ENCODE assay signal across 24 mouse cellular contexts in the genomic region with DNA sequence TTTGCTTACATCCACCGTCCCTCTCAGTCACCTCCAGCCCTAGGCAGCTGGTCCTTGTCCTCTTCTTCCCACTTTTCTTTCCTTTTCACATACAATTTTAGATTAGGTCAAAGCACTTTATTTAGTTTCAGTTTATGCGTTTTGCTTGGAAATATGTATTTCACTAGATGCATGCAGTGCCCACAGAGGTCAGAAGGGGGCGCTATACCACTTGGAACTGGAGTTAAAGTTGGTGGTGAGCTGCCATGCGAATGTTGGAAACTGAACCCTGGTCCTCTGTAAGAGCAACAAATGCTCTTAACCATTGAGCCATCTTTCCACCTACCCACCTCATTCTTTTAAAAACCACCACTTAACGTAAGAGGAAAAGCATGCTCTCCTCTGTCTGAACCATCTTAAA. TPM values are rescaled to one million over a fixed set of nuclear protein-coding genes. Genes with fewer than 3 reads are reported as not detected.
DNase-seq lines count a peak whose midpoint lies in the region; ATAC-seq and TF ChIP-seq lines count a peak whose summit lies in the region.
"Had no signal": no experiment of that assay in that cellular context is flagged by ENCODE, and none has a peak within 500 bp of the region (broad histone marks: within the 10 kb centered on the region; RNA-seq: fewer than 3 reads in every experiment).

No protein-coding gene starts in this region.

- ATAC-seq in kidney, postnatal 0 days (replicated peaks; ENCODE audit: low FRiP score, low read depth), result no peak
- no peak for ATAC-seq in kidney, embryonic 16.5 days (ENCODE audit: low FRiP score, low TSS enrichment)
- no peak for ATAC-seq in lung, postnatal 0 days
- no peak for ATAC-seq in midbrain, embryonic 14.5 days (ENCODE audit: low FRiP score, low TSS enrichment)
- ATAC-seq: forebrain, embryonic 13.5 days; intestine, embryonic 16.5 days; midbrain, embryonic 16.5 days had no signal

- no peak for DNase-seq in kidney, postnatal 0 days (ENCODE audit: low spot score)
- DNase-seq in lung, postnatal 0 days (ENCODE audit: low spot score), result no peak
- no peak for DNase-seq in lung, postnatal 4 days
- no peak for DNase-seq in ES-E14 (ENCODE audit: low read depth, low spot score)
- DNase-seq in adrenal gland, adult 8-10 months, result no peak
- no peak for DNase-seq in midbrain, embryonic 14.5 days
- DNase-seq: adrenal gland, postnatal 10 days; cerebellum, adult 9-11 months; gastrocnemius, postnatal 36 days; heart, postnatal 10 days; kidney, postnatal 14 days; lung, postnatal 14 days; right cerebral cortex, postnatal 14 days; thymus, postnatal 14 days had no signal

- TF ChIP-seq CTCF in kidney, postnatal 0 days (IDR thresholded peaks at IDR 0.05; ENCODE audit: low read depth), result peak; percentile 31
- TF ChIP-seq CTCF in lung, postnatal 0 days (IDR thresholded peaks at IDR 0.05), result peak; percentile 34

- no peak for TF ChIP-seq EP300 in lung, postnatal 0 days (IDR thresholded peaks at IDR 0.05)

- H3K4me1 ChIP-seq in kidney, postnatal 0 days (replicated peaks; ENCODE audit: insufficient read depth, low read length), result no peaks in the 10 kb centered on the region
- no peaks in the 10 kb centered on the region for H3K4me1 ChIP-seq in kidney, embryonic 16.5 days (ENCODE audit: insufficient read depth, low read length)
- H3K4me1 ChIP-seq in lung, postnatal 0 days (ENCODE audit: insufficient read depth, low read depth, low read length), result no peaks in the 10 kb centered on the region
- H3K4me1 ChIP-seq in ES-E14 (ENCODE audit: control insufficient read depth in 2 of 2, insufficient read depth in 2 of 2, low read length in 2 of 2, poor library complexity in 1 of 2), result no peaks in the 10 kb centered on the region
- no peaks in the 10 kb centered on the region for H3K4me1 ChIP-seq in midbrain, embryonic 14.5 days (ENCODE audit: control insufficient read depth, insufficient read depth, low read length)
- H3K4me1 ChIP-seq: heart, embryonic 10.5 days; liver, embryonic 15.5 days; neural tube, embryonic 15.5 days; stomach, embryonic 15.5 days had no signal

- no peak overlapping the region for H3K9ac ChIP-seq in kidney, postnatal 0 days (ENCODE audit: low read depth, low read length)
- no peak overlapping the region for H3K9ac ChIP-seq in kidney, embryonic 16.5 days (replicated peaks; ENCODE audit: low read length)
- no peak overlapping the region for H3K9ac ChIP-seq in lung, postnatal 0 days (replicated peaks; ENCODE audit: low read depth)
- no peak overlapping the region for H3K9ac ChIP-seq in ES-E14 (ENCODE audit: insufficient read depth, low read depth, low read length, poor library complexity, severe bottlenecking)
- H3K9ac ChIP-seq in midbrain, embryonic 14.5 days (replicated peaks; ENCODE audit: low read length), result no peak overlapping the region
- H3K9ac ChIP-seq: forebrain, embryonic 13.5 days; hindbrain, embryonic 14.5 days; liver, embryonic 15.5 days; neural tube, embryonic 15.5 days; stomach, embryonic 15.5 days had no signal

- H3K27ac ChIP-seq in kidney, postnatal 0 days, result no peak overlapping the region
- H3K27ac ChIP-seq in kidney, embryonic 16.5 days (ENCODE audit: low read length), result no peak overlapping the region
- H3K27ac ChIP-seq in lung, postnatal 0 days (ENCODE audit: low read length), result no peak overlapping the region
- no peak overlapping the region for H3K27ac ChIP-seq in ES-E14 (ENCODE audit: insufficient read depth, low read depth, low read length, poor library complexity, severe bottlenecking)
- H3K27ac ChIP-seq in midbrain, embryonic 14.5 days (replicated peaks; ENCODE audit: low read depth, low read length), result no peak overlapping the region
- H3K27ac ChIP-seq: forebrain, embryonic 13.5 days; heart, embryonic 10.5 days; hindbrain, embryonic 14.5 days; limb, embryonic 10.5 days; liver, embryonic 15.5 days; neural tube, embryonic 15.5 days; stomach, embryonic 15.5 days had no signal

- WGBS in kidney, postnatal 0 days, result 71% methylated on average over 5 of the region's 5 CpGs
- WGBS in kidney, embryonic 16.5 days, result 75% methylated on average over 5 of the region's 5 CpGs
- 65% methylated on average over 5 of the region's 5 CpGs for WGBS in lung, postnatal 0 days
- WGBS in midbrain, embryonic 14.5 days, result 75% methylated on average over 5 of the region's 5 CpGs

- in situ Hi-C loops in ES-E14 (cut with MboI; ENCODE audit: low sequenced_read_pairs in 2 of 2, unreplicated experiment in 2 of 2), result no loop called here

- H3K4me3 ChIP-seq in kidney, postnatal 0 days (replicated peaks; ENCODE audit: low read depth, low read length), result no peak overlapping the region
- no peak overlapping the region for H3K4me3 ChIP-seq in kidney, embryonic 16.5 days (ENCODE audit: low read length)
- no peak overlapping the region for H3K4me3 ChIP-seq in lung, postnatal 0 days (ENCODE audit: low read depth, low read length)
- no peak overlapping the region for H3K4me3 ChIP-seq in ES-E14 (ENCODE audit: insufficient read depth in 1 of 2, low read depth in 1 of 2, low read length in 2 of 2, poor library complexity in 1 of 2, severe bottlenecking in 1 of 2)
- H3K4me3 ChIP-seq in midbrain, embryonic 14.5 days (replicated peaks; ENCODE audit: low read depth, low read length), result no peak overlapping the region
- H3K4me3 ChIP-seq: forebrain, embryonic 13.5 days; heart, embryonic 10.5 days; limb, embryonic 10.5 days; liver, embryonic 15.5 days; neural tube, embryonic 15.5 days; stomach, embryonic 15.5 days had no signal

- no peaks in the 10 kb centered on the region for H3K9me3 ChIP-seq in kidney, postnatal 0 days (replicated peaks; ENCODE audit: low read length)
- H3K9me3 ChIP-seq in kidney, embryonic 16.5 days (ENCODE audit: low read length), result no peaks in the 10 kb centered on the region
- H3K9me3 ChIP-seq in lung, postnatal 0 days (ENCODE audit: low read length), result no peaks in the 10 kb centered on the region
- H3K9me3 ChIP-seq in ES-E14 (ENCODE audit: control insufficient read depth, insufficient read depth, low read depth, low read length), result no peaks in the 10 kb centered on the region
- H3K9me3 ChIP-seq in midbrain, embryonic 14.5 days (ENCODE audit: control insufficient read depth, low read length), result no peaks in the 10 kb centered on the region
- H3K9me3 ChIP-seq: forebrain, embryonic 13.5 days; heart, embryonic 10.5 days; limb, embryonic 10.5 days; liver, embryonic 15.5 days; neural tube, embryonic 15.5 days; stomach, embryonic 15.5 days had no signal

- H3K4me2 ChIP-seq in kidney, postnatal 0 days (ENCODE audit: low read length), result no peak overlapping the region
- H3K4me2 ChIP-seq in kidney, embryonic 16.5 days (replicated peaks; ENCODE audit: low read depth, low read length), result no peak overlapping the region
- no peak overlapping the region for H3K4me2 ChIP-seq in lung, postnatal 0 days (replicated peaks; ENCODE audit: low read depth, low read length)
- H3K4me2 ChIP-seq in midbrain, embryonic 14.5 days (ENCODE audit: low read length), result no peak overlapping the region
- H3K4me2 ChIP-seq: forebrain, embryonic 13.5 days; hindbrain, embryonic 14.5 days; liver, embryonic 15.5 days; neural tube, embryonic 15.5 days; stomach, embryonic 15.5 days had no signal

- H3K27me3 ChIP-seq in kidney, postnatal 0 days (ENCODE audit: insufficient read depth, low read length), result no peaks in the 10 kb centered on the region
- H3K27me3 ChIP-seq in kidney, embryonic 16.5 days (ENCODE audit: insufficient read depth, low read length), result no peaks in the 10 kb centered on the region
- H3K27me3 ChIP-seq in lung, postnatal 0 days (replicated peaks; ENCODE audit: insufficient read depth, low read length), result no peaks in the 10 kb centered on the region
- H3K27me3 ChIP-seq in midbrain, embryonic 14.5 days (ENCODE audit: control insufficient read depth, insufficient read depth, low read length), result no peaks in the 10 kb centered on the region
- H3K27me3 ChIP-seq: forebrain, embryonic 13.5 days; liver, embryonic 15.5 days; neural tube, embryonic 15.5 days; stomach, embryonic 15.5 days had no signal

- no peaks in the 10 kb centered on the region for H3K36me3 ChIP-seq in kidney, postnatal 0 days (ENCODE audit: insufficient read depth, low read length)
- H3K36me3 ChIP-seq in kidney, embryonic 16.5 days (ENCODE audit: insufficient read depth, low read length), result no peaks in the 10 kb centered on the region
- H3K36me3 ChIP-seq in lung, postnatal 0 days (ENCODE audit: insufficient read depth, low read length), result no peaks in the 10 kb centered on the region
- no peaks in the 10 kb centered on the region for H3K36me3 ChIP-seq in ES-E14 (ENCODE audit: control insufficient read depth, insufficient read depth, low read length, poor library complexity, severe bottlenecking)
- H3K36me3 ChIP-seq in midbrain, embryonic 14.5 days (ENCODE audit: control insufficient read depth, insufficient read depth, low read length), result no peaks in the 10 kb centered on the region
- H3K36me3 ChIP-seq: heart, embryonic 10.5 days; limb, embryonic 10.5 days; liver, embryonic 15.5 days; neural tube, embryonic 15.5 days; stomach, embryonic 15.5 days had no signal

TF ChIP-seq in ES-E14, 5 proteins besides CTCF, POLR2A, EP300 and RAD21:
- TF ChIP-seq ZC3H11A (IDR thresholded peaks at IDR 0.05; ENCODE audit: borderline replicate concordance, low read depth, low read length) (peak; percentile 7; the same call in 1 of the 2 replicates), MAFK (IDR thresholded peaks at IDR 0.05; ENCODE audit: insufficient read depth, low read depth, low read length) (no peak)

RNA-seq across cellular contexts. Expression of a gene that starts 21.5 kb away (rescaled TPM):
- polyA plus RNA-seq in kidney, postnatal 0 days (2015; fragmentation: Nextera tagmentation; extraction: Ambion mirVana), result 57.5 and 57.8 TPM in 2 replicates
- polyA plus RNA-seq in kidney, embryonic 16.5 days (2015; fragmentation: Nextera tagmentation; extraction: Ambion mirVana), result 69.3 and 73.1 TPM in 2 replicates
- polyA plus RNA-seq in lung, postnatal 0 days (2015; fragmentation: Nextera tagmentation; extraction: Ambion mirVana), result 21.8 and 21.9 TPM in 2 replicates
- 67.3 and 93.6 TPM in 2 replicates for total RNA-seq in ES-E14 (2012; rRNA removed)
- 10 to 100 TPM; 21.8 to 26.4 (median 23.7) TPM for total RNA-seq in adrenal gland, adult 8-10 months (2022)
- 28.3 and 29.0 TPM in 2 replicates for polyA plus RNA-seq in midbrain, embryonic 14.5 days (2014; fragmentation: Nextera tagmentation; extraction: Ambion mirVana)
